Mouse (Mus musculus) myocyte (in vitro differentiated cells): Measurements from ENCODE around the gene Pmpcb.

ENCODE experiments used
- CEBPB ChIP-seq: IDR thresholded peaks from 2 replicates; pipeline ENCODE4 v1.6.1; 2011; ENCODE audit warnings: mild to moderate bottlenecking, moderate library complexity; ENCODE audit not compliant: poor library complexity, insufficient read depth, severe bottlenecking
- E2F4 ChIP-seq: IDR thresholded peaks from one replicate; pipeline ENCODE4 v1.6.1; 2011; ENCODE audit warnings: mild to moderate bottlenecking, control low read depth, moderate library complexity; ENCODE audit not compliant: insufficient read depth
- MAX ChIP-seq: IDR thresholded peaks from one replicate; pipeline ENCODE4 v1.6.1; 2011; ENCODE audit warnings: low read depth, mild to moderate bottlenecking, control low read depth
- MYOD1 ChIP-seq, 3 experiments: IDR thresholded peaks; one replicate each; pipeline ENCODE4 v1.6.1; 2011; ENCODE audit warnings: control low read depth in 2 of 3, low read depth in 2 of 3, mild to moderate bottlenecking in 2 of 3, moderate library complexity in 1 of 3; ENCODE audit not compliant: insufficient read length in 2 of 3, control insufficient read depth in 1 of 3
- MYOG ChIP-seq, 3 experiments: IDR thresholded peaks; one replicate each; pipeline ENCODE4 v1.6.1; 2011; ENCODE audit warnings: control low read depth in 2 of 3, low read depth in 2 of 3, mild to moderate bottlenecking in 2 of 3; ENCODE audit not compliant: insufficient read length in 2 of 3, control insufficient read depth in 1 of 3, insufficient read depth in 1 of 3
- POLR2A ChIP-seq: IDR thresholded peaks from one replicate; pipeline ENCODE4 v1.6.1; 2011; ENCODE audit warnings: low read depth, mild to moderate bottlenecking, control low read depth, moderate library complexity; ENCODE audit not compliant: insufficient read length
- POLR2AphosphoS2 ChIP-seq: IDR thresholded peaks from one replicate; pipeline ENCODE4 v1.6.1; 2011; ENCODE audit warnings: low read depth, control low read depth; ENCODE audit not compliant: insufficient read length
- REST ChIP-seq: IDR thresholded peaks from one replicate; pipeline ENCODE4 v1.6.1; 2011; ENCODE audit warnings: mild to moderate bottlenecking, control low read depth, moderate library complexity; ENCODE audit not compliant: insufficient read depth, insufficient read length
- SRF ChIP-seq: IDR thresholded peaks from one replicate; pipeline ENCODE4 v1.6.1; 2011; ENCODE audit warnings: low read depth; ENCODE audit not compliant: control insufficient read depth, insufficient read length
- TCF12 ChIP-seq: IDR thresholded peaks from one replicate; pipeline ENCODE4 v1.6.1; 2011; ENCODE audit warnings: mild to moderate bottlenecking, control low read depth; ENCODE audit not compliant: poor library complexity, insufficient read depth, severe bottlenecking
- TCF3 ChIP-seq: IDR thresholded peaks from one replicate; pipeline ENCODE4 v1.6.1; 2011; ENCODE audit warnings: low read depth, control low read depth; ENCODE audit not compliant: insufficient read length
- USF1 ChIP-seq: IDR thresholded peaks from one replicate; pipeline ENCODE4 v1.6.1; 2011; ENCODE audit warnings: low read depth, mild to moderate bottlenecking, control low read depth, moderate library complexity

DNA sequence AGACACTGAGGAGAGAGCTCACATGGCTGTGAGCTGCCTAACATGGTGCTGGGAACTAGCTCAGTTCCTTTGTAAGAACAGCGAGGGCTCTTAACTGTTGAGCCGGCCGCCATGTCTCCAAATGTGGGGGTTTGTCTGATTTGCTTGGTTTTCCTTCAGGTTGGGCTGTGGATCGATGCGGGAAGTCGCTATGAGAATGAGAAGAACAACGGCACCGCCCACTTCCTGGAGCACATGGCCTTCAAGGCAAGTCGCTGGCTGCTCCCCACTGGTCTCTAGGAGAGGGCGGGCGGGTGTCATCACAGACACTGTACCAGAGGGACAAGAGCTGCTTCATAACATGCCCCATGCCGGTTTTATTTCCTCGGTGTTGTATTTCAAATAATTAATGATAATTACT lies 2.9 kb downstream of the Pmpcb start:
- TF ChIP-seq E2F4 (no peak), POLR2A (no peak), MYOG (IDR thresholded peaks at IDR 0.05; ENCODE audit: control insufficient read depth in 1 of 3, insufficient read depth in 1 of 3, insufficient read length in 2 of 3, low read depth in 2 of 3) (no peak), TCF12 (no peak), POLR2AphosphoS2 (no peak), MAX (no peak), TCF3 (no peak), USF1 (no peak), SRF (no peak), MYOD1 (IDR thresholded peaks at IDR 0.05; ENCODE audit: control insufficient read depth in 1 of 3, insufficient read length in 2 of 3, low read depth in 2 of 3) (no peak), REST (no peak), CEBPB (no peak)
